Mouse (Mus musculus): ENCODE results near the gene Dld.

- no peak for TF ChIP-seq GATA1 (IDR thresholded peaks at IDR 0.05; ENCODE audit: borderline replicate concordance, low read length)
- TF ChIP-seq CTCF (IDR thresholded peaks at IDR 0.05; ENCODE audit: low read depth, low read length), result no peak
- no peak for TF ChIP-seq TAL1 (conservative IDR thresholded peaks at IDR 0.05; ENCODE audit: low read depth, low read length)
- no peak for TF ChIP-seq POLR2AphosphoS5 (IDR thresholded peaks at IDR 0.05; ENCODE audit: insufficient replicate concordance, low read depth, low read length)
Measured at GRCm38 (mm10) chr12:31293361-31294142, 57.7 kb downstream of the Dld start.
